Mouse (Mus musculus) liver, embryonic 12.5 days (tissue): Measurements from ENCODE around the gene Nhsl2. TPM values are rescaled to one million over a fixed set of nuclear protein-coding genes. Genes with fewer than 3 reads are reported as not detected.
A peak's percentile ranks its signal among the peaks of the same experiment; 100 is the strongest.
"Not testable (repeated sequence)": the region's sequence is repeated elsewhere in the genome, so short reads cannot be mapped to it uniquely, and the experiment has no call there.

Experiments
- ATAC-seq: fragments of 200-750 bp; cut with Nextera tagmentation; 2 replicates; pipeline ENCODE4 v1.8.0; 2017; ENCODE audit warnings: moderate number of reproducible peaks, mild to moderate bottlenecking, moderate library complexity
- H3K27ac ChIP-seq: fragments of 300-500 bp; sonication (generic); 2 replicates; pipeline ENCODE4 v1.5.1; 2016; ENCODE audit warnings: mild to moderate bottlenecking
- H3K27me3 ChIP-seq: fragments of 300-500 bp; sonication (generic); replicated peaks from 2 replicates; pipeline ENCODE4 v1.6.1; 2016; ENCODE audit warnings: mild to moderate bottlenecking, moderate library complexity
- H3K36me3 ChIP-seq: fragments of 300-500 bp; sonication (generic); 2 replicates; pipeline ENCODE4 v1.6.1; 2016; ENCODE audit warnings: mild to moderate bottlenecking, moderate library complexity
- H3K4me1 ChIP-seq: fragments of 300-500 bp; sonication (generic); 2 replicates; pipeline ENCODE4 v1.6.1; 2016
- H3K4me2 ChIP-seq: fragments of 300-500 bp; sonication (generic); 2 replicates; pipeline ENCODE4 v1.6.1; 2016; ENCODE audit warnings: mild to moderate bottlenecking, moderate library complexity
- H3K4me3 ChIP-seq: fragments of 300-500 bp; sonication (generic); 2 replicates; pipeline ENCODE4 v1.5.1; 2016; ENCODE audit warnings: mild to moderate bottlenecking, moderate library complexity
- H3K9ac ChIP-seq: fragments of 300-500 bp; sonication (generic); 2 replicates; pipeline ENCODE4 v1.6.1; 2016; ENCODE audit warnings: mild to moderate bottlenecking, moderate library complexity
- H3K9me3 ChIP-seq: fragments of 300-500 bp; sonication (generic); replicated peaks from 2 replicates; pipeline ENCODE4 v1.6.1; 2016; ENCODE audit warnings: mild to moderate bottlenecking, moderate library complexity
- WGBS: fragments of 180-500 bp; shearing (Covaris S2); methylation state at CpG from one replicate; pipeline ENCODE4 v1.1.7; 2016; ENCODE audit not compliant: insufficient replicate concordance; 5-methylcytosine and 5-hydroxymethylcytosine counted together
- polyA plus RNA-seq: library from polyadenylated mRNA; unstranded; fragments of >200 nt; fragmentation: Nextera tagmentation; extraction: Ambion mirVana; gene quantifications from 2 replicates; pipeline ENCODE4 v1.2.1, GENCODE M21; 2016

Nhsl2 gene
- polyA plus RNA-seq, 1 experiment from 2014 or later: 2.4 TPM

- 66% methylated on average over 7 of the region's 7 CpGs for WGBS
- Histone ChIP-seq H3K9ac (no peak overlapping the region), H3K4me2 (no peak overlapping the region), H3K27ac (no peak overlapping the region), H3K36me3 (no peaks in the 10 kb centered on the region), H3K27me3 (peaks cover 47% of the 10 kb centered on the region), H3K4me1 (no peaks in the 10 kb centered on the region), H3K9me3 (no peaks in the 10 kb centered on the region), H3K4me3 (no peak overlapping the region)
- no peak for ATAC-seq
Measured at GRCm38 (mm10) chrX:102076886-102077765, 227.9 kb downstream of the Nhsl2 start.

GRCm38 (mm10) chrX:102081076-102081475 is 231.9 kb downstream of the Nhsl2 start:
- Histone ChIP-seq H3K4me2 (no peak overlapping the region), H3K27ac (no peak overlapping the region), H3K9ac (no peak overlapping the region), H3K27me3 (peaks cover 29% of the 10 kb centered on the region), H3K4me1 (no peaks in the 10 kb centered on the region), H3K4me3 (no peak overlapping the region), H3K36me3 (no peaks in the 10 kb centered on the region), H3K9me3 (no peaks in the 10 kb centered on the region)
- WGBS: 67% methylated on average over 10 of the region's 10 CpGs
- no peak for ATAC-seq

GRCm38 (mm10) chrX:102081573-102082279 is 232.5 kb downstream of the Nhsl2 start:
- Histone ChIP-seq H3K27ac (no peak overlapping the region), H3K4me2 (no peak overlapping the region), H3K9me3 (no peaks in the 10 kb centered on the region), H3K27me3 (peaks cover 34% of the 10 kb centered on the region), H3K36me3 (no peaks in the 10 kb centered on the region), H3K4me1 (no peaks in the 10 kb centered on the region), H3K9ac (no peak overlapping the region), H3K4me3 (no peak overlapping the region)
- WGBS: 48% methylated on average over 7 of the region's 7 CpGs
- ATAC-seq: no peak

- Histone ChIP-seq H3K4me2 (no peak overlapping the region), H3K9me3 (no peaks in the 10 kb centered on the region), H3K4me1 (no peaks in the 10 kb centered on the region), H3K27me3 (peaks cover 31% of the 10 kb centered on the region), H3K36me3 (no peaks in the 10 kb centered on the region), H3K4me3 (no peak overlapping the region), H3K27ac (no peak overlapping the region), H3K9ac (no peak overlapping the region)
- 57% methylated on average over 5 of the region's 5 CpGs for WGBS
- no peak for ATAC-seq
Measured at GRCm38 (mm10) chrX:102082340-102082739, 233.2 kb downstream of the Nhsl2 start.

- Histone ChIP-seq H3K4me1 (no peaks in the 10 kb centered on the region), H3K27me3 (peaks cover 17% of the 10 kb centered on the region), H3K36me3 (no peaks in the 10 kb centered on the region), H3K4me3 (no peak overlapping the region), H3K4me2 (no peak overlapping the region), H3K27ac (no peak overlapping the region), H3K9me3 (no peaks in the 10 kb centered on the region), H3K9ac (no peak overlapping the region)
- WGBS: 63% methylated on average over 8 of the region's 8 CpGs
- ATAC-seq: peak; percentile 52
Measured at GRCm38 (mm10) chrX:102085798-102086443, 236.7 kb downstream of the Nhsl2 start.

GRCm38 (mm10) chrX:102090605-102091004 is 241.4 kb downstream of the Nhsl2 start:
- no peaks in the 10 kb centered on the region for H3K9me3 ChIP-seq
- H3K9ac ChIP-seq: no peak overlapping the region
- no peak for ATAC-seq
- H3K36me3 ChIP-seq: no peaks in the 10 kb centered on the region
- 55% methylated on average over 3 of the region's 3 CpGs for WGBS
- no peak overlapping the region for H3K4me3 ChIP-seq
- H3K4me1 ChIP-seq: no peaks in the 10 kb centered on the region
- peaks cover 34% of the 10 kb centered on the region for H3K27me3 ChIP-seq
- no peak overlapping the region for H3K4me2 ChIP-seq
- H3K27ac ChIP-seq: no peak overlapping the region

GRCm38 (mm10) chrX:102094381-102094904 is 245.3 kb downstream of the Nhsl2 start:
- H3K9ac ChIP-seq: no peak overlapping the region
- H3K27ac ChIP-seq: no peak overlapping the region
- no peak overlapping the region for H3K4me2 ChIP-seq
- H3K36me3 ChIP-seq: no peaks in the 10 kb centered on the region
- no peaks in the 10 kb centered on the region for H3K9me3 ChIP-seq
- peaks cover 36% of the 10 kb centered on the region for H3K27me3 ChIP-seq
- no peaks in the 10 kb centered on the region for H3K4me1 ChIP-seq
- 39% methylated on average over 7 of the region's 7 CpGs for WGBS
- no peak for ATAC-seq
- H3K4me3 ChIP-seq: no peak overlapping the region

GRCm38 (mm10) chrX:102101886-102102285 is 252.7 kb downstream of the Nhsl2 start:
- Histone ChIP-seq H3K27me3 (peaks cover 13% of the 10 kb centered on the region), H3K4me3 (no peak overlapping the region), H3K36me3 (no peaks in the 10 kb centered on the region), H3K9ac (no peak overlapping the region), H3K27ac (no peak overlapping the region), H3K9me3 (no peaks in the 10 kb centered on the region), H3K4me2 (no peak overlapping the region), H3K4me1 (peaks cover 18% of the 10 kb centered on the region)
- WGBS: 60% methylated on average over 7 of the region's 7 CpGs
- ATAC-seq: no peak

GRCm38 (mm10) chrX:102103830-102104229 is 254.6 kb downstream of the Nhsl2 start:
- 19% methylated on average over 2 of the region's 2 CpGs for WGBS
- H3K9me3 ChIP-seq, H3K9ac ChIP-seq, H3K4me3 ChIP-seq, H3K36me3 ChIP-seq: not testable (repeated sequence)
- H3K27ac ChIP-seq: peak overlapping the region; percentile 48; the same call in 1 of the 2 replicates
- peaks cover 13% of the 10 kb centered on the region for H3K27me3 ChIP-seq
- H3K4me1 ChIP-seq: peaks cover 18% of the 10 kb centered on the region
- ATAC-seq: peak; percentile 58; the same call in 1 of the 2 replicates
- H3K4me2 ChIP-seq: peak overlapping the region; percentile 41

GRCm38 (mm10) chrX:102109349-102109748 is 260.2 kb downstream of the Nhsl2 start:
- H3K4me3 ChIP-seq, H3K9ac ChIP-seq, H3K4me1 ChIP-seq, H3K27ac ChIP-seq, H3K36me3 ChIP-seq, H3K9me3 ChIP-seq, H3K4me2 ChIP-seq, ATAC-seq: not testable (repeated sequence)
- 66% methylated on average over 5 of the region's 5 CpGs for WGBS
- H3K27me3 ChIP-seq: peaks cover 15% of the 10 kb centered on the region

- no peak for ATAC-seq
- 35% methylated on average over 4 of the region's 4 CpGs for WGBS
- no peaks in the 10 kb centered on the region for H3K9me3 ChIP-seq
Measured at GRCm38 (mm10) chrX:102115676-102116075, 266.5 kb downstream of the Nhsl2 start.

More at GRCm38 (mm10) chrX:102115676-102116075, 266.5 kb downstream of the Nhsl2 start:
- Histone ChIP-seq H3K9ac (no peak overlapping the region), H3K4me2 (no peak overlapping the region), H3K4me3 (no peak overlapping the region), H3K27ac (no peak overlapping the region), H3K4me1 (peaks cover 13% of the 10 kb centered on the region), H3K36me3 (no peaks in the 10 kb centered on the region), H3K27me3 (peaks cover 37% of the 10 kb centered on the region)
